Mouse (Mus musculus) limb, embryonic 10.5 days (tissue): ENCODE results near the gene Arl1. TPM values are rescaled to one million over a fixed set of nuclear protein-coding genes. Genes with fewer than 3 reads are reported as not detected.
"Not testable (repeated sequence)": the region's sequence is repeated elsewhere in the genome, so short reads cannot be mapped to it uniquely, and the experiment has no call there.

Experiments used
- DNase-seq: peaks from one replicate; pipeline ENCODE4 v3.0.0-alpha.2; 2017; ENCODE audit warnings: low spot score
- H3K27ac ChIP-seq: fragments of 300-500 bp; sonication (generic); 2 replicates; pipeline ENCODE4 v1.5.1; 2016; ENCODE audit warnings: mild to moderate bottlenecking
- H3K27me3 ChIP-seq: fragments of 300-500 bp; sonication (generic); 2 replicates; pipeline ENCODE4 v1.6.1; 2016; ENCODE audit warnings: low read depth, mild to moderate bottlenecking; ENCODE audit not compliant: poor library complexity, severe bottlenecking
- H3K36me3 ChIP-seq: fragments of 300-500 bp; sonication (generic); 2 replicates; pipeline ENCODE4 v1.6.1; 2016; ENCODE audit warnings: mild to moderate bottlenecking, moderate library complexity
- H3K4me1 ChIP-seq: fragments of 300-500 bp; sonication (generic); 2 replicates; pipeline ENCODE4 v1.6.1; 2016
- H3K4me3 ChIP-seq: fragments of 300-500 bp; sonication (generic); 2 replicates; pipeline ENCODE4 v1.5.1; 2016; ENCODE audit warnings: mild to moderate bottlenecking, moderate library complexity
- H3K9me3 ChIP-seq: fragments of 300-500 bp; sonication (generic); replicated peaks from 2 replicates; pipeline ENCODE4 v1.6.1; 2016; ENCODE audit warnings: mild to moderate bottlenecking
- WGBS: fragments of 180-500 bp; shearing (Covaris S2); methylation state at CpG from one replicate; pipeline ENCODE4 v1.1.7; 2016; 5-methylcytosine and 5-hydroxymethylcytosine counted together
- polyA plus RNA-seq: library from polyadenylated mRNA; unstranded; fragments of >200 nt; fragmentation: Nextera tagmentation; extraction: Ambion mirVana; gene quantifications from 2 replicates; pipeline ENCODE4 v1.2.1, GENCODE M21; 2016

The Arl1 gene
- polyA plus RNA-seq, 1 experiment from 2014 or later, result 174 TPM

DNA sequence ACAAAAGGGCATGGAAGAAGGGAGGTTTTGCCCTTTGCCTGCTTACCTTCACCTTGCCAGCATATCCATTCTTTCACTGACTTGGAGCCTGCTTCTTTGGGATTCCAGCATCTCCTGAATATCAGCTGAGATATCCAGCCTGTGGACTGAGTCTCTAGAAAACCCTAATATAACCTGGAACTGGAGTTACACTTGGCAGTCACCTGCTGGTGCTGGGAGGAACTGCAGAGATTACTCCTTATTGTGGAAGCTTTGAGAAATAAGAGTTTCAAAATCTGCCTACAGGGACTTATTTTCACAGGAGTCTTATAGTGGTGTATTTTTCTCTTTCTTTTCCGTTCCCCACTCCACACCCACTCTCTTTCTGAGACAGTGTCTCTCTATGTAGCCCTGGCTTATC lies 3.5 kb upstream of the Arl1 start:
- Histone ChIP-seq H3K4me1 (peaks cover 7% of the 10 kb centered on the region), H3K27ac (no peak overlapping the region), H3K27me3 (no peaks in the 10 kb centered on the region), H3K36me3 (no peaks in the 10 kb centered on the region), H3K4me3 (no peak overlapping the region), H3K9me3 (no peaks in the 10 kb centered on the region)
- WGBS, result 55% methylated on average over 1 of the region's 1 CpGs
- peak; percentile 51 for DNase-seq

- Histone ChIP-seq H3K4me1 (peaks cover 11% of the 10 kb centered on the region), H3K9me3 (no peaks in the 10 kb centered on the region), H3K36me3 (no peaks in the 10 kb centered on the region), H3K27ac (no peak overlapping the region), H3K4me3 (no peak overlapping the region), H3K27me3 (no peaks in the 10 kb centered on the region)
- no peak for DNase-seq
- WGBS, result 76% methylated on average over 8 of the region's 8 CpGs
Measured at GRCm38 (mm10) chr10:88728166-88728565, 2.5 kb upstream of the Arl1 start.

GRCm38 (mm10) chr10:88731496-88732308 lies 1.0 kb downstream of the Arl1 start:
- H3K27ac ChIP-seq, result peak overlapping the region; percentile 92
- H3K4me1 ChIP-seq, result peaks cover 11% of the 10 kb centered on the region
- WGBS, result 2% methylated on average over 61 of the region's 61 CpGs
- peaks cover 14% of the 10 kb centered on the region for H3K36me3 ChIP-seq
- no peaks in the 10 kb centered on the region for H3K27me3 ChIP-seq
- H3K4me3 ChIP-seq, result peak overlapping the region; percentile 94
- no peaks in the 10 kb centered on the region for H3K9me3 ChIP-seq
- no peak for DNase-seq

GRCm38 (mm10) chr10:88732309-88732622 lies 1.6 kb downstream of the Arl1 start:
- H3K36me3 ChIP-seq, result peaks cover 20% of the 10 kb centered on the region
- peak overlapping the region; percentile 94 for H3K4me3 ChIP-seq
- no peak overlapping the region for H3K27ac ChIP-seq
- H3K9me3 ChIP-seq, result no peaks in the 10 kb centered on the region
- no peaks in the 10 kb centered on the region for H3K27me3 ChIP-seq
- 20% methylated on average over 6 of the region's 6 CpGs for WGBS
- H3K4me1 ChIP-seq, result peaks cover 11% of the 10 kb centered on the region
- no peak for DNase-seq

- not testable (repeated sequence) for H3K4me1 ChIP-seq, H3K9me3 ChIP-seq, H3K27me3 ChIP-seq, H3K4me3 ChIP-seq, DNase-seq, H3K27ac ChIP-seq
- peaks cover 75% of the 10 kb centered on the region for H3K36me3 ChIP-seq
- WGBS, result 93% methylated on average over 8 of the region's 8 CpGs
Measured at GRCm38 (mm10) chr10:88739074-88739473, 8.4 kb downstream of the Arl1 start.

- Histone ChIP-seq H3K27ac (no peak overlapping the region), H3K36me3 (peaks cover 82% of the 10 kb centered on the region), H3K4me3 (no peak overlapping the region), H3K4me1 (no peaks in the 10 kb centered on the region), H3K27me3 (no peaks in the 10 kb centered on the region), H3K9me3 (no peaks in the 10 kb centered on the region)
- DNase-seq, result no peak
- WGBS, result 79% methylated on average over 1 of the region's 1 CpGs
Measured at GRCm38 (mm10) chr10:88739818-88740217, 9.2 kb downstream of the Arl1 start.

DNA sequence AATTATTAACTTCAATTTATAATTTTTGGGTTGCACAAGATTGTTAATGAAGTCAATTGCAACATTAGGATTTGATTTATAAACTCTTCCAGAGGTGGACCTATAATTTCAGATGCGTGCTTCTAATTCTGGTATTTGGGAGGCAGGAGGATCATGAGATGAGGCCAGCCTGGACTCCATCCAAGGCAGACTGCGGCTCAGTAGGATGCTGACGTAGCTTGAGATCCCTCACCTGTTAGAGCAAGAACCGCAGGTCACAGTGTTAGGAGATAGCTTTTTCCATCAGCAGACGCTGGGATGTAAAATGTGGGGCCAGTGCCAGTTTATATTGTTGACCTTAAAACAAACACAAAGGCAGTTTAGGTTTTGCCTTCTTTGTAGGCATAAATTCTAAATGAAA lies 10.1 kb downstream of the Arl1 start:
- Histone ChIP-seq H3K9me3 (no peaks in the 10 kb centered on the region), H3K27ac (no peak overlapping the region), H3K4me3 (no peak overlapping the region), H3K27me3 (no peaks in the 10 kb centered on the region), H3K36me3 (peaks cover 86% of the 10 kb centered on the region), H3K4me1 (no peaks in the 10 kb centered on the region)
- WGBS, result 97% methylated on average over 5 of the region's 5 CpGs
- DNase-seq, result no peak

- H3K9me3 ChIP-seq, result no peaks in the 10 kb centered on the region
Measured at GRCm38 (mm10) chr10:88741426-88741825, 10.8 kb downstream of the Arl1 start.

GRCm38 (mm10) chr10:88761524-88762212 lies 31.0 kb downstream of the Arl1 start:
- no peaks in the 10 kb centered on the region for H3K9me3 ChIP-seq
- DNase-seq, result no peak
- 96% methylated on average over 13 of the region's 13 CpGs for WGBS
- H3K4me1 ChIP-seq, result no peaks in the 10 kb centered on the region
- H3K27me3 ChIP-seq, result no peaks in the 10 kb centered on the region
- H3K36me3 ChIP-seq, result peaks cover 97% of the 10 kb centered on the region
- no peak overlapping the region for H3K4me3 ChIP-seq
- H3K27ac ChIP-seq, result no peak overlapping the region

More at GRCm38 (mm10) chr10:88741426-88741825, 10.8 kb downstream of the Arl1 start:
- Histone ChIP-seq H3K27ac (no peak overlapping the region), H3K36me3 (peaks cover 85% of the 10 kb centered on the region), H3K4me1 (no peaks in the 10 kb centered on the region), H3K27me3 (no peaks in the 10 kb centered on the region), H3K4me3 (no peak overlapping the region)
- 86% methylated on average over 2 of the region's 2 CpGs for WGBS
- DNase-seq, result no peak

DNA sequence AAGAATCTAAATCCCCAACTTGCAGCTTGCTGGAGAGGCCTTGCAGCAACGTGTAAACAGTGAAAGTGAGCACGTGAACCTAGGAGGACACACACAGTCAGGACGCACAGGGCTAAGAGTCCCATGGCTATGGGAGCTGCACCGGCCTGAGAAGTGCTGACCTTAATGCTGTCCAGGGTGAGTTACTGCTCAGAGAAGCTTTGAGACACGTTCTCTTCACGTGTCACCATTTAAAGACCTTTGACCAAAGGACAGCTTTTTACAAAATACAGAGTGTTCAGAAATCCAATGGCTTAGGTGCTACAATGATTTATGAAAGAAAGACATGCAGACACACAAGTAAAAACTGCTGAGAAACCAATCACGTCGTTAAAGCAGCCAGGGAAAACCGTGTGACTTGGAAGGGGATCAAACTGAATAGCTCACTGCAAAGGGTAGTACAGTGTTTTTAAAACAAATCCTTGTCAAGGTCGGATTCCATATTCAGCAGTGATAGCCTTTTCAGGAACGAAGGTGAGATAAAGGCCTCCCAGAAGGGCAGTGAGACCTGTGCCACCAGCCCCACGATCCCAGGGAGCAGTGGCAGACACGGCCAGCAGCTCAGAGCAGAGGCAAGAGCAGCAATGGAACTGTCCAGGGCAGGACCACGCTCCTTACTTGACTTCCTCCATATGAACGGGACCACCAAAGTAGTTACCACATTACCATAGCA lies 34.9 kb downstream of the Arl1 start:
- Histone ChIP-seq H3K4me3 (no peak overlapping the region), H3K4me1 (no peaks in the 10 kb centered on the region), H3K9me3 (no peaks in the 10 kb centered on the region), H3K36me3 (peaks cover 98% of the 10 kb centered on the region), H3K27ac (no peak overlapping the region), H3K27me3 (no peaks in the 10 kb centered on the region)
- DNase-seq, result no peak
- 95% methylated on average over 15 of the region's 15 CpGs for WGBS

- Histone ChIP-seq H3K27me3 (no peaks in the 10 kb centered on the region), H3K36me3 (peaks cover 98% of the 10 kb centered on the region), H3K9me3 (no peaks in the 10 kb centered on the region), H3K4me1 (no peaks in the 10 kb centered on the region), H3K4me3 (no peak overlapping the region), H3K27ac (no peak overlapping the region)
- 93% methylated on average over 5 of the region's 5 CpGs for WGBS
- no peak for DNase-seq
Measured at GRCm38 (mm10) chr10:88768961-88769360, 38.3 kb downstream of the Arl1 start.

DNA sequence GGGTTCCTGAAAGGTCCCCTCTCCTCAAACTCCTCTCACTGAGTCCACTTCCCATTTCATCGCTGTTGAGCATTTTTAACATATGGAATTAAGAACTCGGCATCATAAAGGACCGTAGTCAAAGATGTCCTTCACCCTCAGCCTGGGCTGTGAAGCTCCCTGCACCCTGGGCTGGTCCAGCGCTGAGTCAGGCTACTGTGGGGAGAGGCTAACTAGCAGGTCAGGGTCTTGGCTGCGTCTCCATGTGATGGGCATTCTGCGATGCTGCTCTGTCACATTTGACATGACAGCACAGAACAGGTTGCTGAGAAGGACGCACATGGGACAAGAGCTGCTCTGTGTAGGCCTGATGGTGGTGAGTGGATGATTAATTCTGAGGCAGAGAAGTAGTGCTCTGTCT lies 39.0 kb downstream of the Arl1 start:
- Histone ChIP-seq H3K9me3 (no peaks in the 10 kb centered on the region), H3K36me3 (peaks cover 98% of the 10 kb centered on the region), H3K4me1 (no peaks in the 10 kb centered on the region), H3K4me3 (no peak overlapping the region), H3K27ac (no peak overlapping the region), H3K27me3 (no peaks in the 10 kb centered on the region)
- WGBS, result 99% methylated on average over 7 of the region's 7 CpGs
- DNase-seq, result no peak

DNA sequence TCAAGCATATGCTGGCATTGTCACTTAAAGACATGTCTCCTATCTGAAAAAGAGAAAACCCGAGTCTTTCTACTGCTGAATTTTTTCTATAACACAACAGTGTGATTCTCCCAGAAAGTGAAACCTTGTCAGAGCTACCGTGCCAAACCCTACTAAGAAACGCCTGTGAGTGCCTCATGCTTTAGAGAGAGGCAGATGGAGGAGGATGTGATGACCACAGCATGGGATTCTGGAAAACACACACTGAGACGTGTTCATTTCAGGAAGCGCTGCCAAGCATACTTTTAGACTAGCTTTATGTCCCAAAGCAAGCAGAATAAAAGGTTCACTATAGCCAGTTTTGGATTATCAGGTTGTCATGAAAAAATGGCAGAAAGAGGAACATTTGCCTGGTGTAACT lies 42.3 kb downstream of the Arl1 start:
- peaks cover 97% of the 10 kb centered on the region for H3K36me3 ChIP-seq
- H3K9me3 ChIP-seq, H3K27ac ChIP-seq, H3K27me3 ChIP-seq, H3K4me3 ChIP-seq, H3K4me1 ChIP-seq, DNase-seq: not testable (repeated sequence)
- 90% methylated on average over 5 of the region's 5 CpGs for WGBS
